Mouse (Mus musculus): ENCODE results near the gene Pou3f1. TPM values are rescaled to one million over a fixed set of nuclear protein-coding genes. Genes with fewer than 3 reads are reported as not detected.

Pou3f1 gene
- polyA plus RNA-seq, 1 experiment from 2014 or later = 19.3 TPM

DNA sequence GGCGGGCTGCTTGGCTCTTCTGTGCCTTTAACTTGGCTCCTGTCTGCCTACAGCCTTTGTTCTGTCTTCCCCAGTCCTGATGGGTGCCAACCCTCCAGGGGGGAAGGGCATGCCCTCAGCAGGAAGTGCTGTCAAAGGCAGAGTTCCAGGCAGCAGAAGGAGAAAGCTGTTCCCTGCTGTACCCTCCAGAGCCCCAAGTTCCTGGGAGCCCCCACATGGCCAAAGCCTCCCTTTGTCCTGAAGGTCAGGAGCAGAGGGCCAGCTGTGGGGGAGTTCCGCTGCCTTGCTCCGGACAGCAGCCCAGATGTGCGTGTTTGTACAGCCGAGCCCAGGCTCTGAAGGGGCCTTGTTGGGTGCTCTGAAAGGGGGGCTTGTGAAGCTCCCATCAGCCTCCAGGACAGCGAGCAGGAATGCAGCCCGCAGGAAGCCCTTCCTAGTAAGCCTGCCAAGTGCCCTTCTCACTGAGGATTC is 32.5 kb upstream of the Pou3f1 start:
- 22% methylated on average over 7 of the region's 7 CpGs for WGBS

DNA sequence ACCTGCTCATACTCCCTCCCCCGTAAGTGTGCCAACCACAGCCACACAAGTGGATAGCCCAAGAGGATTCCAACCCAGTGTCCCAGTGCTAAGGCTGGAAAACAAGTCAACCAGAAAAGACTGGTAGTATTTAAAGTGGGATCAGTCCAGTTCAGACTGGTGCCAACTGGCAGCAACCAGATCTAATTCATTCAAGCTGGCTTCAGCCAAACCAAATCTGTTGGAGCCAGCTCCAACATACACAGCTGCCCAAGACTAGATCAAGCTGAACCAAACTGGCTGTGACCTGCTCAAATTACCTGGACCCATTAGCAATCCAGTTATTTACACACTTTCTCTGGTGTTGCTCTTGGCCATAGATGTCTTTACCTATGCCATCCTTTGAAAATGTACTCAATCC is 29.8 kb upstream of the Pou3f1 start:
- Histone ChIP-seq H3K9ac (replicated peaks) (no peak overlapping the region), H3K27me3 (no peaks in the 10 kb centered on the region), H3K4me3 (replicated peaks) (no peak overlapping the region), H3K4me2 (replicated peaks) (no peak overlapping the region), H3K4me1 (replicated peaks) (peaks cover 25% of the 10 kb centered on the region), H3K9me3 (no peaks in the 10 kb centered on the region), H3K27ac (no peak overlapping the region), H3K36me3 (no peaks in the 10 kb centered on the region)
- 80% methylated on average over 1 of the region's 1 CpGs for WGBS
- ATAC-seq = no peak

More for the DNA sequence above, 32.5 kb upstream of the Pou3f1 start:
- ATAC-seq = no peak
- H3K4me3 ChIP-seq (replicated peaks) = no peak overlapping the region
- peaks cover 36% of the 10 kb centered on the region for H3K4me1 ChIP-seq (replicated peaks)
- no peaks in the 10 kb centered on the region for H3K9me3 ChIP-seq
- H3K9ac ChIP-seq (replicated peaks) = no peak overlapping the region
- no peaks in the 10 kb centered on the region for H3K36me3 ChIP-seq
- no peak overlapping the region for H3K4me2 ChIP-seq (replicated peaks)
- H3K27ac ChIP-seq = 0 out of 2 replicates have a peak overlapping the region, but pooled peaks have one; percentile 25
- 0 out of 2 replicates have a peak, but pooled peaks cover 4% of the 10 kb centered on the region for H3K27me3 ChIP-seq

DNA sequence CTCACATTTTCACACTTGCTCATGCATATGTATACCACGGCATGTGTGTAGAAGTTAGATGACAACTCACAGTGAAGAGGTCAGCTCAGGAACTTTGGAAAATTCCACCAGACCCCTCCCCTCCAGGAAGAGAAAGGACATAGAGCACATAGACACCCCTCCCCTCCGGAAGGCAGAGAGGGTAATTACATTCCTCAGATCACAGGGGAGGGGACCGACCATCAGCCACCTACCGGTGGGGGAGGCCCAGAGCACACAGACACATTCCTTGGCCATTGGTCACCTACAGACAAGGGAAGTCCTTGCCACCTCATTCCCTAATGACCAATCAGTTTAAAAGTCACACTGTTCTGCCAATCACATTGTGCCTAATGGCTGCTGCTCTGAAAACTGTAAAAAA is 25.2 kb upstream of the Pou3f1 start:
- no peak overlapping the region for H3K9ac ChIP-seq (replicated peaks)
- H3K4me3 ChIP-seq (replicated peaks) = no peak overlapping the region
- H3K4me1 ChIP-seq (replicated peaks) = peaks cover 16% of the 10 kb centered on the region
- H3K27ac ChIP-seq = no peak overlapping the region
- H3K36me3 ChIP-seq = no peaks in the 10 kb centered on the region
- ATAC-seq = no peak
- no peaks in the 10 kb centered on the region for H3K9me3 ChIP-seq
- 0 out of 2 replicates have a peak, but pooled peaks cover 4% of the 10 kb centered on the region for H3K27me3 ChIP-seq
- no peak overlapping the region for H3K4me2 ChIP-seq (replicated peaks)
- 72% methylated on average over 4 of the region's 4 CpGs for WGBS

DNA sequence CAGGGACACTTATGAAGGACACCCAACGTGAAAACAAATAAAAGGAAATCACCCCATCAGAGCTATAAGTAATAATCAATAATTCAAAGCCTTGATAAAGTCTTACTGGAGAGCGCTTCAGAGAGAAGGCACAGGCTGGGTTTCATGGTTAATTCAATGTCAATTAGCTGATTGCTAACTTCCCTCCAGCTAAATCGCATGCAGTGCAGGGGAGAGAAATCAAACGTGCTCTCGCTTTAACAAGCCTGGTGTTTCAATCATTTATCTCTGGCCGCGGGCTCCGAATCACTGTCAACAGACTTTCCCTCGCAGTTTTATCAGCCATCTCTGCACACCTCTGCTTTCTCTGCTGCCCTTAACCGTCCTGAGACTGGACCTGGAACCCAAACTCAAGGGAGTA is 23.8 kb upstream of the Pou3f1 start:
- H3K27me3 ChIP-seq = 0 out of 2 replicates have a peak, but pooled peaks cover 4% of the 10 kb centered on the region
- ATAC-seq = no peak
- no peak overlapping the region for H3K9ac ChIP-seq (replicated peaks)
- H3K4me2 ChIP-seq (replicated peaks) = no peak overlapping the region
- H3K36me3 ChIP-seq = no peaks in the 10 kb centered on the region
- H3K9me3 ChIP-seq = no peaks in the 10 kb centered on the region
- peak overlapping the region; percentile 51; the same call in 1 of the 2 replicates for H3K27ac ChIP-seq
- WGBS = 72% methylated on average over 10 of the region's 10 CpGs
- peaks cover 11% of the 10 kb centered on the region for H3K4me1 ChIP-seq (replicated peaks)
- H3K4me3 ChIP-seq (replicated peaks) = no peak overlapping the region

DNA sequence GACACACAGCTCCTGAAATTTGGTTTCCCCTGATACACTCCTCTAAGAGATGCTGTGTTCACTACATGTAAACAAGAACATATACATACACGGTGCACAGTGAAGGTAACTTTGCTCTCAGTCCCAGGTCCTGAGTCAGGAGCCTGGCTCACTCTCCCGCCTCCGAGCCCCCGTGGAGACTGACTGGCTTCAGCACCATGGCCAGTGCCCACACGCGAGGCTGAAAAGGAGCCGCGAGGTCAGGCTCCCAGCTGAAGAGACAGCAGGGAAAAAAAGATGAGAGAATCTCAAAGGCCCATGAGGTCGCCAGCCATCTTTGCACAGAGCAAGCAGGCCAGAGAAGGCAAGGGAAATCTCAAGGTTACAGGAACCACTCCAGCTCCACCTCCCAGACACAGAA is 23.3 kb upstream of the Pou3f1 start:
- H3K9me3 ChIP-seq = no peaks in the 10 kb centered on the region
- WGBS = 8% methylated on average over 9 of the region's 9 CpGs
- H3K27me3 ChIP-seq = 0 out of 2 replicates have a peak, but pooled peaks cover 4% of the 10 kb centered on the region
- H3K4me1 ChIP-seq (replicated peaks) = peaks cover 11% of the 10 kb centered on the region
- H3K4me3 ChIP-seq (replicated peaks) = no peak overlapping the region
- H3K9ac ChIP-seq (replicated peaks) = no peak overlapping the region
- no peak for ATAC-seq
- peak overlapping the region; percentile 51; the same call in 1 of the 2 replicates for H3K27ac ChIP-seq
- no peak overlapping the region for H3K4me2 ChIP-seq (replicated peaks)
- no peaks in the 10 kb centered on the region for H3K36me3 ChIP-seq

DNA sequence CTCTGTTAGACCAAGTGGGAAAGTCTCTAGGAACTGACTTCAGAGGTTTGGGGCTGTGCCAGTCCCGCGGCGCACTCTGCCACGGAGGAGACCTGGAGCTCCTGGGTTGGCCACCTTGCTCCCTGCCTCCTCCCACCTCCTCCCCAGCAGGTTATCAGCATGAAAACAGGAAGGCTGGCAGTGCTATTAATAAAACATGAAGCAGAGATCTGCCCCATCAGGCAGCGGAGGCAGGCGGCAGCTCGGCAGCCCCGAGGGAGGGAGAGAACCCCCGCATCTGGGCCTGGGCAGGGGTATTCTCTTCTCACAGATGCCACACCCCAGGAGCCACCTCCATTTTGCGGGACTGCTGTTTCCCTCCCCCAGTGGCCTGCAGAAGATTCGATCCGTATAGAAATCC is 16.9 kb upstream of the Pou3f1 start:
- Histone ChIP-seq H3K9ac (replicated peaks) (0 out of 2 replicates have a peak overlapping the region, but pooled peaks have one; percentile 6), H3K4me2 (replicated peaks) (peak overlapping the region; percentile 39), H3K27me3 (0 out of 2 replicates have a peak, but pooled peaks cover 7% of the 10 kb centered on the region), H3K9me3 (no peaks in the 10 kb centered on the region), H3K4me3 (replicated peaks) (no peak overlapping the region), H3K27ac (no peak overlapping the region), H3K36me3 (no peaks in the 10 kb centered on the region), H3K4me1 (replicated peaks) (peaks cover 17% of the 10 kb centered on the region)
- 27% methylated on average over 12 of the region's 12 CpGs for WGBS
- peak; percentile 49 for ATAC-seq

DNA sequence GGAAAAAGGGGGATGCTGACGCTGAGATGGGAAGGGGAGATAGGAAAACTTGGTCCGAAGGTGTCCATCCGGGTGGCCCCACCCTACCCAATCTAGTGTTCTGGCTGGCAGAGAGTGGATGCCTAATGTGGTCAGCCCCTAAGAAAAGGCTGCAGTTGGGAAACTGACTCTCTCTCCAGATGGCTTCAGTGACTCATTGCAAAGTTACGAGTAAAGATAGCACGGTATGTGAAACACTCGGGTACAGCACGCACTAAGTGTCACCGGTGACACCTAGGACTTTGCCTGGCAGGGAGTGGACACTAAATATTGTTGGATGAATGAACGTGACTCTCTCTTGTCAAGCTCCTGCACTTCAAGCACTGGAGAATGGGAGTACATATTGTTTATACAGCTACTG is 12.7 kb upstream of the Pou3f1 start:
- no peak for ATAC-seq
- H3K4me3 ChIP-seq (replicated peaks) = no peak overlapping the region
- 94% methylated on average over 9 of the region's 9 CpGs for WGBS
- H3K4me1 ChIP-seq (replicated peaks) = peaks cover 39% of the 10 kb centered on the region
- H3K27me3 ChIP-seq = peaks cover 12% of the 10 kb centered on the region; the same call in 1 of the 2 replicates
- H3K4me2 ChIP-seq (replicated peaks) = no peak overlapping the region
- no peak overlapping the region for H3K9ac ChIP-seq (replicated peaks)
- no peak overlapping the region for H3K27ac ChIP-seq
- no peaks in the 10 kb centered on the region for H3K9me3 ChIP-seq
- no peaks in the 10 kb centered on the region for H3K36me3 ChIP-seq

DNA sequence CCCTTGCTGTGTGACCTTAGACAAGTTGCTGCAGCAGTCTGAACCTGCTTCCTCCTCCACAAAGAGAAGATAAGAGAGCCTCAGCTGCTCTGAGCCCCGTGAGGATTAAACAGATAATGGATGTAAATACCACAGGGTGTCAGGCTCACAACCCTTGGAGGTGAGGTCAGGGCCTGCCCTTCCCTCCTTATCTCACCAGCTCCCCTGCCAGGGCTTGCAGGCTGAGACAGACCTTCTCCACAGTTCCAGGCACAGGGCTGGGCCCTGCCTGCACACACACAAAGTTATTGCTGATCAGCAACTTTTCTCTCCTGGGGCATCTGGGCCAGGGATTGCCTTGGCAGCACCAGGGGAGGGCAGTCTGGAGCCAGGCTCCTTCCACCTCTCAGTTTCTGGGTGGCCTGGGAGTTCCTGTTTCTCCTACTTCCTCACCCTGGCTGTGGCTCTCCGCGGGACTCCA is 11.6 kb upstream of the Pou3f1 start:
- no peak for ATAC-seq
- Histone ChIP-seq H3K9ac (replicated peaks) (no peak overlapping the region), H3K27me3 (peaks cover 14% of the 10 kb centered on the region; the same call in 1 of the 2 replicates), H3K4me3 (replicated peaks) (no peak overlapping the region), H3K27ac (no peak overlapping the region), H3K36me3 (no peaks in the 10 kb centered on the region), H3K4me2 (replicated peaks) (no peak overlapping the region), H3K4me1 (replicated peaks) (peaks cover 28% of the 10 kb centered on the region), H3K9me3 (no peaks in the 10 kb centered on the region)
- 26% methylated on average over 3 of the region's 3 CpGs for WGBS

DNA sequence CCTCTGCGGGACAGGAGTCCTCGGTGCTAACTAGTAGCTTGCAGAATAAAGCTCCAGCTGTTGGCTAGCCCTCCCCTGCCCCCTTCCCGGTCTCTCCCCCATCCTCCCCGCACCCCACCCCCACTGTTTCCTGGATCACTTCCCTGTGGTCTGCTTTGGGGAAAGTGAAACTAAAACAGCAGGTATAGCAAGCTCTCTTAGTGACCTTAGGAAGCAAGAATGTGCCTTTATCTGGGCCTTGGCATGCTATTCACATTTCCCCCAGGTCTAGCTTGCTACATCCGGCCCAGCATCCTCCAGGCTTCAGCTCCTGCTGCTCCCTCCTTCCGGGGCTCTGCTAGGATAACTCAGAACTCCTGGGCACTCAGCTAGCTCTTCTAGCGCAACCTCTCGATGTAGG is 10.0 kb upstream of the Pou3f1 start:
- Histone ChIP-seq H3K27me3 (peaks cover 10% of the 10 kb centered on the region; the same call in 1 of the 2 replicates), H3K36me3 (no peaks in the 10 kb centered on the region), H3K27ac (no peak overlapping the region), H3K4me1 (replicated peaks) (peaks cover 25% of the 10 kb centered on the region), H3K4me2 (replicated peaks) (no peak overlapping the region), H3K4me3 (replicated peaks) (no peak overlapping the region), H3K9me3 (no peaks in the 10 kb centered on the region), H3K9ac (replicated peaks) (no peak overlapping the region)
- 29% methylated on average over 8 of the region's 8 CpGs for WGBS
- ATAC-seq = no peak

DNA sequence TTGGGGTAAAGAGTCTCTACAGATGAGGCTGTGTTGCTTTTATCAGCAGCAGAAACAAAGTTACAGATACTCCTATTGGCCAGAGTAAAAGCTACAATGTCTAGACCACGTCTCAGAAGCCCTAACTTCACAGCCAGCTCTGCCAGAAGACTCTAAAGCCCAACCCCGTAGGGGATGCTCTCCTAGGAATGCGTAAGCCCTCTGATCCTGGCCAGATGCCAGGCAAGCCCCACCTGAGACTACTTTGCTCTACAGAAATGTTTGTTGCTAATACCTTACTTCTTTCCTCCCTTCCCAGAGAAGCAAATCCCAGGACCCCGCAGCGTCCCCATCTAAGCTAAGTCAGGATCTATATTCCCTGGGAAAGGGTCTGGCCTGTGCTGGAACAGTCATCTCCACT is 8.7 kb upstream of the Pou3f1 start:
- WGBS = 33% methylated on average over 5 of the region's 5 CpGs
- no peak overlapping the region for H3K27ac ChIP-seq
- no peaks in the 10 kb centered on the region for H3K36me3 ChIP-seq
- no peak overlapping the region for H3K4me3 ChIP-seq (replicated peaks)
- no peaks in the 10 kb centered on the region for H3K9me3 ChIP-seq
- H3K4me1 ChIP-seq (replicated peaks) = peaks cover 34% of the 10 kb centered on the region
- no peak overlapping the region for H3K9ac ChIP-seq (replicated peaks)
- ATAC-seq = no peak
- no peak overlapping the region for H3K4me2 ChIP-seq (replicated peaks)
- H3K27me3 ChIP-seq = peaks cover 11% of the 10 kb centered on the region; the same call in 1 of the 2 replicates

DNA sequence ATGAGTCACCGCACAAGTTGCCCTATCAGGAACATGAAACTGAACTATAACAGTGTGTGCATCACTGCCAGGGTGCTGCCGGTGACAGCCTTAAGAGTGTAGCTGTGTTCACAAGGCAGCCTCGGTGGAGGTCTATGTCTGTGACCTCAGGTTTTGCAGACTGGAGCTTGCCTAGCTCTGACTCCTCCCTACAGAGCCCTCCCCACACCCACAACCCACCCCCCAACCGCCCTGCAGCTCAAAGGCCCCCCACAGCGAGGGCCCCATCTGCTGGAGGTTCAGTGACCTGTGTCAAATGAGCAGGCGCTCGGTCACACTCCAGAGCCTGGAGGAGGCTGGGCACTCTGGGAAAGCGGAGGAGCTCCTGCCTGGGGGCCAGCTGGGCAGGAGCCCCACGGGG is 3.7 kb upstream of the Pou3f1 start:
- H3K27ac ChIP-seq = peak overlapping the region; percentile 6; the same call in 1 of the 2 replicates
- H3K27me3 ChIP-seq = peaks cover 42% of the 10 kb centered on the region
- peak overlapping the region; percentile 21 for H3K4me2 ChIP-seq (replicated peaks)
- peaks cover 48% of the 10 kb centered on the region for H3K4me1 ChIP-seq (replicated peaks)
- H3K36me3 ChIP-seq = no peaks in the 10 kb centered on the region
- 4% methylated on average over 9 of the region's 9 CpGs for WGBS
- no peak overlapping the region for H3K4me3 ChIP-seq (replicated peaks)
- H3K9me3 ChIP-seq = no peaks in the 10 kb centered on the region
- ATAC-seq = 0 out of 2 replicates have a peak, but pooled peaks have one; percentile 5
- no peak overlapping the region for H3K9ac ChIP-seq (replicated peaks)

DNA sequence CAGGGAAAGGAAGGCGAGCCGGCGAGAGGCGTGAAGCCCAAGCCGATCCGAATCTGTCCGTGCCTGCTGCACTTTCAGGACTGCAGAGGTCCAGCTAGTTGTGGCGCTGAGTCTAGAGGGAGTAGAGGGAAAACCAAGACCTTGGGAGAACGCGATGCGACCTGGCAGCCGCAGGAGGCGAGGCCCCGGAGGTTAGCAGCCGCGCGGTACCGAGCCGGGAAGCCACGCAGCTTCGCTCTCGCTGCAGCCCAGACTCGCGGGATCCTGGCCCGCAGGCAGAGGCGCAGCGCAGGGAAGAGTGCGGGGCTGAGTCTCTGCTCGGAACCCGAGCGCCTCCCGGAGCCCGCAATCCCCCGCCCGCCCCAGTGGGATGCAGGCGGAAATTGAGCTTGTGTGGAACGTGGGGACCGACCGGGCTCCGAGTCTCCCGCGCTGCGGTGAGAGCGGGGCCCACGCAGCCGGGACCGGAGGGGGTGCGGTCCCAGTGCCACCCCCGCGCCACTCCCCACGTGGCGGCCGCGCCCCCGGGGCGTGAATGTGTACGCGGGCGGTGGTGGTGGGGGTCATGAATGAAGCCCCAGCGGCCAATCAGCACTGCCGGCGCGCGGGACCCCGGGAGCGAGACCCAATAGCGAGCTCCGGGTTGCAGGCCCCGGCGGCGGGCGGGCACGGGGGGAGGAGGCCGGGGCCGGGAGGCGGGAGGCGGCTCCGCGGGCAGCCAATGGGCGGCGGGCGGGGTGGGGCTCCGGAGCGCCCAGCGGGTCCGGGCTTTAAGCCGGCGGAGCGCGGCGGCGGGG is 445 bp downstream of the Pou3f1 start:
- no peaks in the 10 kb centered on the region for H3K36me3 ChIP-seq
- peak overlapping the region; percentile 79 for H3K9ac ChIP-seq (replicated peaks)
- H3K27ac ChIP-seq = peak overlapping the region; percentile 73
- peaks cover 69% of the 10 kb centered on the region for H3K27me3 ChIP-seq
- peak overlapping the region; percentile 67 for H3K4me3 ChIP-seq (replicated peaks)
- WGBS = under 1% methylated on average over 75 of the region's 92 CpGs
- H3K9me3 ChIP-seq = no peaks in the 10 kb centered on the region
- H3K4me2 ChIP-seq (replicated peaks) = peak overlapping the region; percentile 87
- ATAC-seq = peak; percentile 92
- peaks cover 76% of the 10 kb centered on the region for H3K4me1 ChIP-seq (replicated peaks)

All from midbrain, embryonic 13.5 days (tissue).